ENCODE assay signal across 8 mouse cellular contexts in the genomic region with DNA sequence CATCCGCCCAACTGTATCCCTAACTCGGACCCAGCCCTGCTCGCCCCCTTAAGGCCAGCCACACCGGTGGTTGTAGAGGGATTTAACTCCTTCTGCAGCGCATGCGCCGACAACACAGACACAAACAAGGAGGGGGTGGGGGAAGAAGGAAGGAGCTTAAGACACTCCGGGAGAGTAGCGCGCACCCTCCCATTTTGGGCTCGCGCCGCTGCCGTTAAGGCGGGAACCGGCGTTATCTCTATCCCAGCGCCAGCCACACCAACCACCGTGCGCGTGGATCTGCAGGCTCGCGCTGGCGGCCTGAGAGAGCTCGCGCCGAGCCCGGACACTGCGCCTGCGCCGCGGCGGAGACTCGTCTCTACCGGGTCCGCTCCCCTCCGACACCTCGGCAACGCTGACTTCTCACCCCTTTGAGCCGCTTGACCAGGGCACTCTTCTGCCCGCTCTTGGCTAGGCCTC. TPM values are rescaled to one million over a fixed set of nuclear protein-coding genes. Genes with fewer than 3 reads are reported as not detected.
DNase-seq lines count a peak whose midpoint lies in the region; ATAC-seq and TF ChIP-seq lines count a peak whose summit lies in the region.

TSS of gene 1700123O20Rik (plus strand) at position 154 of the 459 bp plus-strand sequence.

- peaks cover 28% of the 10 kb centered on the region for H3K4me1 ChIP-seq in forebrain, embryonic 13.5 days
- H3K4me1 ChIP-seq in hindbrain, postnatal 0 days (ENCODE audit: insufficient read depth, low read length): peaks cover 10% of the 10 kb centered on the region; the same call in 1 of the 2 replicates
- H3K4me1 ChIP-seq in neural tube, embryonic 12.5 days: peaks cover 23% of the 10 kb centered on the region

- peak; percentile 74 for DNase-seq in ovary, adult 18-20 months (ENCODE audit: low spot score)
- DNase-seq in ovary, postnatal 36 days (ENCODE audit: low spot score): no peak
- DNase-seq in adrenal gland, postnatal 36 days: peak in 1 of 2 experiments; percentile 81
- DNase-seq in hindbrain, postnatal 0 days (ENCODE audit: low spot score): peak; percentile 92
- peak; percentile 93 for DNase-seq in liver
- no peak for DNase-seq in T-cell, adult 2 months (ENCODE audit: low spot score)

- H3K4me2 ChIP-seq in forebrain, embryonic 13.5 days: peak within 1 kb of the TSS; percentile 79
- peak within 1 kb of the TSS; percentile 91 for H3K4me2 ChIP-seq in hindbrain, postnatal 0 days (ENCODE audit: low read depth, low read length)
- H3K4me2 ChIP-seq in neural tube, embryonic 12.5 days (replicated peaks): peak within 1 kb of the TSS; percentile 68

- no peaks in the 10 kb centered on the region for H3K27me3 ChIP-seq in forebrain, embryonic 13.5 days
- no peaks in the 10 kb centered on the region for H3K27me3 ChIP-seq in hindbrain, postnatal 0 days (ENCODE audit: insufficient read depth, low read length)
- H3K27me3 ChIP-seq in neural tube, embryonic 12.5 days (replicated peaks): no peaks in the 10 kb centered on the region

- no peaks in the 10 kb centered on the region for H3K9me3 ChIP-seq in forebrain, embryonic 13.5 days (replicated peaks)
- H3K9me3 ChIP-seq in hindbrain, postnatal 0 days (ENCODE audit: low read length): no peaks in the 10 kb centered on the region
- H3K9me3 ChIP-seq in neural tube, embryonic 12.5 days: no peaks in the 10 kb centered on the region

- peak; percentile 68 for TF ChIP-seq CTCF in hindbrain, postnatal 0 days (IDR thresholded peaks at IDR 0.05; ENCODE audit: low read depth)

- under 1% methylated on average over 41 of the region's 41 CpGs for WGBS in forebrain, embryonic 13.5 days
- under 1% methylated on average over 41 of the region's 41 CpGs for WGBS in hindbrain, postnatal 0 days
- WGBS in neural tube, embryonic 12.5 days: under 1% methylated on average over 41 of the region's 41 CpGs

- H3K27ac ChIP-seq in forebrain, embryonic 13.5 days: peak within 1 kb of the TSS; percentile 92
- peak within 1 kb of the TSS; percentile 98 for H3K27ac ChIP-seq in hindbrain, postnatal 0 days
- peak within 1 kb of the TSS; percentile 79 for H3K27ac ChIP-seq in neural tube, embryonic 12.5 days

- peaks cover 44% of the 10 kb centered on the region for H3K36me3 ChIP-seq in forebrain, embryonic 13.5 days (ENCODE audit: poor library complexity, severe bottlenecking)
- peaks cover 13% of the 10 kb centered on the region for H3K36me3 ChIP-seq in hindbrain, postnatal 0 days (ENCODE audit: insufficient read depth, low read length)
- H3K36me3 ChIP-seq in neural tube, embryonic 12.5 days: peaks cover 34% of the 10 kb centered on the region

- peak within 1 kb of the TSS; percentile 78 for H3K4me3 ChIP-seq in forebrain, embryonic 13.5 days
- H3K4me3 ChIP-seq in hindbrain, postnatal 0 days (ENCODE audit: low read length): peak within 1 kb of the TSS; percentile 91
- peak within 1 kb of the TSS; percentile 69 for H3K4me3 ChIP-seq in neural tube, embryonic 12.5 days

- ATAC-seq in forebrain, embryonic 13.5 days: peak; percentile 77
- peak; percentile 79 for ATAC-seq in hindbrain, postnatal 0 days
- ATAC-seq in neural tube, embryonic 12.5 days (ENCODE audit: low FRiP score, low read depth): peak; percentile 85

- peak within 1 kb of the TSS; percentile 93 for H3K9ac ChIP-seq in forebrain, embryonic 13.5 days
- H3K9ac ChIP-seq in hindbrain, postnatal 0 days (replicated peaks; ENCODE audit: low read length): peak within 1 kb of the TSS; percentile 95
- peak within 1 kb of the TSS; percentile 78 for H3K9ac ChIP-seq in neural tube, embryonic 12.5 days

RNA-seq across cellular contexts. Expression of gene 1700123O20Rik, which starts in this region (rescaled TPM):
- 10 to 100 TPM; 40.6 to 42.1 TPM for total RNA-seq in adrenal gland, postnatal 36 days (2021)
- 84.6 and 87.5 TPM in 2 replicates for polyA plus RNA-seq in forebrain, embryonic 13.5 days (2015; fragmentation: Nextera tagmentation; extraction: Ambion mirVana)
- total RNA-seq in hindbrain, postnatal 0 days (2014; rRNA removed): 29.6 and 37.9 TPM in 2 replicates
- polyA plus RNA-seq in hindbrain, postnatal 0 days (2015; fragmentation: Nextera tagmentation; extraction: Ambion mirVana): 64.1 and 67.7 TPM in 2 replicates
- polyA plus RNA-seq in neural tube, embryonic 12.5 days (2016; fragmentation: Nextera tagmentation; extraction: Ambion mirVana): 92.0 and 93.3 TPM in 2 replicates

Comparison
In these comparisons a context has a peak if more than half of its experiments do, and no peak if none do; other contexts are left out.
1. DNase-seq: peak in ovary, adult 18-20 months (single experiment), hindbrain, postnatal 0 days (single experiment) and liver (single experiment); none in ovary, postnatal 36 days (single experiment) and T-cell, adult 2 months (single experiment).
2. Peak in every context shown above with its lines, with median percentiles within 50 percentile points of each other: ATAC-seq, H3K27ac ChIP-seq, H3K4me2 ChIP-seq, H3K4me3 ChIP-seq and H3K9ac ChIP-seq.